Mouse (Mus musculus) hindbrain, embryonic 15.5 days (tissue): ENCODE measurements at regions not wholly inside any gene's neighbourhood (a gene's known extent, or its start where the extent isn't known, plus 50 kb on each side); places are given as distances from the start of the nearest gene placed in this dataset.
A peak's percentile ranks its signal among the peaks of the same experiment; 100 is the strongest.

Source experiments
- ATAC-seq: fragments of 200-750 bp; cut with Nextera tagmentation; 2 replicates; pipeline ENCODE4 v1.8.0; 2017; ENCODE audit warnings: low read depth, moderate number of reproducible peaks, moderate TSS enrichment; ENCODE audit not compliant: low FRiP score
- H3K27ac ChIP-seq: fragments of 300-500 bp; sonication (generic); replicated peaks from 2 replicates; pipeline ENCODE4 v1.5.1; 2015; ENCODE audit warnings: mild to moderate bottlenecking, inconsistent platforms
- H3K27me3 ChIP-seq: fragments of 300-500 bp; sonication (generic); 2 replicates; pipeline ENCODE4 v1.6.1; 2015; ENCODE audit warnings: control low read depth, inconsistent platforms
- H3K36me3 ChIP-seq: fragments of 300-500 bp; sonication (generic); 2 replicates; pipeline ENCODE4 v1.6.1; 2015; ENCODE audit warnings: control low read depth, inconsistent platforms
- H3K4me1 ChIP-seq: fragments of 300-500 bp; sonication (generic); replicated peaks from 2 replicates; pipeline ENCODE4 v1.6.1; 2015; ENCODE audit warnings: control low read depth, inconsistent platforms
- H3K4me2 ChIP-seq: fragments of 300-500 bp; sonication (generic); 2 replicates; pipeline ENCODE4 v1.6.1; 2015; ENCODE audit warnings: moderate library complexity, mild to moderate bottlenecking, inconsistent platforms
- H3K4me3 ChIP-seq: fragments of 300-500 bp; sonication (generic); 2 replicates; pipeline ENCODE4 v1.5.1; 2015; ENCODE audit warnings: mild to moderate bottlenecking, inconsistent platforms
- H3K9ac ChIP-seq: fragments of 300-500 bp; sonication (generic); 2 replicates; pipeline ENCODE4 v1.6.1; 2015; ENCODE audit warnings: inconsistent platforms
- H3K9me3 ChIP-seq: fragments of 300-500 bp; sonication (generic); 2 replicates; pipeline ENCODE4 v1.6.1; 2016; ENCODE audit warnings: control low read depth, inconsistent platforms
- WGBS: fragments of 180-500 bp; shearing (Covaris S2); methylation state at CpG from one replicate; pipeline ENCODE4 v1.1.7; 2015; 5-methylcytosine and 5-hydroxymethylcytosine counted together

- H3K4me2 ChIP-seq = no peak overlapping the region
- ATAC-seq = 0 out of 2 replicates have a peak, but pooled peaks have one; percentile 19
These were observed 210.6 kb downstream of the Csnka2ip start for GRCm38 (mm10) chr16:64391440-64392197.

GRCm38 (mm10) chr16:64368608-64369399, 233.4 kb downstream of the Csnka2ip start:
- no peak overlapping the region for H3K4me2 ChIP-seq
- no peaks in the 10 kb centered on the region for H3K4me1 ChIP-seq
- 85% methylated on average over 13 of the region's 13 CpGs for WGBS
- no peak overlapping the region for H3K4me3 ChIP-seq
- no peaks in the 10 kb centered on the region for H3K9me3 ChIP-seq
- no peaks in the 10 kb centered on the region for H3K36me3 ChIP-seq
- H3K27ac ChIP-seq = no peak overlapping the region
- H3K27me3 ChIP-seq = no peaks in the 10 kb centered on the region
- no peak overlapping the region for H3K9ac ChIP-seq
- ATAC-seq = no peak

More at GRCm38 (mm10) chr16:64391440-64392197, 210.6 kb downstream of the Csnka2ip start:
- 48% methylated on average over 8 of the region's 8 CpGs for WGBS
- Histone ChIP-seq H3K27ac (no peak overlapping the region), H3K9ac (no peak overlapping the region), H3K4me1 (peaks cover 5% of the 10 kb centered on the region), H3K27me3 (no peaks in the 10 kb centered on the region), H3K9me3 (no peaks in the 10 kb centered on the region), H3K36me3 (no peaks in the 10 kb centered on the region), H3K4me3 (no peak overlapping the region)

- no peak for ATAC-seq
- 65% methylated on average over 10 of the region's 10 CpGs for WGBS
- no peak overlapping the region for H3K4me2 ChIP-seq
- H3K9ac ChIP-seq = no peak overlapping the region
- H3K27me3 ChIP-seq = no peaks in the 10 kb centered on the region
- no peak overlapping the region for H3K27ac ChIP-seq
- no peaks in the 10 kb centered on the region for H3K36me3 ChIP-seq
- H3K4me1 ChIP-seq = no peaks in the 10 kb centered on the region
- H3K9me3 ChIP-seq = no peaks in the 10 kb centered on the region
- no peak overlapping the region for H3K4me3 ChIP-seq
These were observed 254.3 kb downstream of the Csnka2ip start for GRCm38 (mm10) chr16:64347940-64348339.

- WGBS = 56% methylated on average over 1 of the region's 1 CpGs
- no peak overlapping the region for H3K27ac ChIP-seq
These were observed 269.2 kb downstream of the Csnka2ip start for GRCm38 (mm10) chr16:64332887-64333455.

DNA sequence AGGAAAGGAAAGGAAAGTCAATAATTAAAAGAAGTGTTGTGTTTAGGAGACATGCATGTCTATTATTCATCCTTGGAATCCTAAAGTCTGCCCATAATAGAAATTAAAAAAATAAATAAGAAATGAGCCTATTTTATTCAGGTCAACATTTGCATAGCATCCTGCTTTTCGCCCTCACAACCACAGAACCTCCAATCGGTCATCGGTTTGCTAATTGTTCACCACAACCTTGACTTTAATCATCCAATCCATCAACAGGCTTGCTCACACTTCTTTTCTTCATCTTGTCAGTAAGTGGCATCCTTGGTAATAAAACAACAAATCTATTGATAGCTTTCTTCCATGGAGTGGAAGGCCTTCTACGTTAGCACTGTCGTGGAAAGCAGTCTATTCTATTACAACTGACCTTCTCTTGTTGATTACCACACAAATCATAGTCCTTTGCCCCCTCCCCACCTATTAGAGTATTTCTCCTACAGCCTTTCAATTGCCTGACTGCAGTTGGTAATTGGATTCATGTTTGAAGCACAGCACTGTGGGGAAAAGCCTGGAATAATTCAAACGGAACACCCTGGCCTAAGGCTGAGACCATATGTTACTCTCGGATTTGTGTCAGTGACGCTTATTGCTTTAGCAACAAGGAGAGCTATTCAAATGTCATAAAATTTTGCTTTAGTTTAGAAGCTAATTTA, 269.9 kb downstream of the Csnka2ip start:
- Histone ChIP-seq H3K9me3 (no peaks in the 10 kb centered on the region), H3K9ac (no peak overlapping the region), H3K4me2 (no peak overlapping the region), H3K27ac (no peak overlapping the region), H3K27me3 (no peaks in the 10 kb centered on the region), H3K36me3 (no peaks in the 10 kb centered on the region), H3K4me3 (no peak overlapping the region), H3K4me1 (peaks cover 7% of the 10 kb centered on the region; the same call in 1 of the 2 replicates)
- peak; percentile 81 for ATAC-seq
- WGBS = 46% methylated on average over 8 of the region's 8 CpGs

More at GRCm38 (mm10) chr16:64332887-64333455, 269.2 kb downstream of the Csnka2ip start:
- no peaks in the 10 kb centered on the region for H3K9me3 ChIP-seq
- no peaks in the 10 kb centered on the region for H3K27me3 ChIP-seq
- H3K9ac ChIP-seq = no peak overlapping the region
- no peaks in the 10 kb centered on the region for H3K36me3 ChIP-seq
- peak; percentile 30; the same call in 1 of the 2 replicates for ATAC-seq
- H3K4me2 ChIP-seq = no peak overlapping the region
- peaks cover 7% of the 10 kb centered on the region; the same call in 1 of the 2 replicates for H3K4me1 ChIP-seq
- no peak overlapping the region for H3K4me3 ChIP-seq

- H3K9me3 ChIP-seq = no peaks in the 10 kb centered on the region
- H3K9ac ChIP-seq = no peak overlapping the region
- WGBS = 43% methylated on average over 11 of the region's 11 CpGs
- H3K36me3 ChIP-seq = no peaks in the 10 kb centered on the region
- H3K27me3 ChIP-seq = no peaks in the 10 kb centered on the region
- no peak for ATAC-seq
- 0 out of 2 replicates have a peak overlapping the region, but pooled peaks have one; percentile 14 for H3K27ac ChIP-seq
- H3K4me3 ChIP-seq = no peak overlapping the region
- H3K4me1 ChIP-seq = peaks cover 7% of the 10 kb centered on the region; the same call in 1 of the 2 replicates
- H3K4me2 ChIP-seq = peak overlapping the region; percentile 24
These were observed 272.7 kb downstream of the Csnka2ip start for GRCm38 (mm10) chr16:64329264-64330060.

- Histone ChIP-seq H3K9ac (no peak overlapping the region), H3K4me2 (no peak overlapping the region), H3K27ac (no peak overlapping the region), H3K9me3 (no peaks in the 10 kb centered on the region), H3K4me3 (no peak overlapping the region), H3K27me3 (no peaks in the 10 kb centered on the region), H3K4me1 (no peaks in the 10 kb centered on the region), H3K36me3 (no peaks in the 10 kb centered on the region)
- WGBS = 79% methylated on average over 4 of the region's 4 CpGs
- ATAC-seq = no peak
These were observed 283.3 kb downstream of the Csnka2ip start for GRCm38 (mm10) chr16:64318796-64319493.

GRCm38 (mm10) chr16:64316831-64317230, 285.4 kb downstream of the Csnka2ip start:
- Histone ChIP-seq H3K36me3 (no peaks in the 10 kb centered on the region), H3K4me3 (no peak overlapping the region), H3K27me3 (no peaks in the 10 kb centered on the region), H3K9ac (no peak overlapping the region), H3K27ac (no peak overlapping the region), H3K9me3 (no peaks in the 10 kb centered on the region), H3K4me2 (no peak overlapping the region), H3K4me1 (no peaks in the 10 kb centered on the region)
- ATAC-seq = no peak
- WGBS = 65% methylated on average over 1 of the region's 1 CpGs

DNA sequence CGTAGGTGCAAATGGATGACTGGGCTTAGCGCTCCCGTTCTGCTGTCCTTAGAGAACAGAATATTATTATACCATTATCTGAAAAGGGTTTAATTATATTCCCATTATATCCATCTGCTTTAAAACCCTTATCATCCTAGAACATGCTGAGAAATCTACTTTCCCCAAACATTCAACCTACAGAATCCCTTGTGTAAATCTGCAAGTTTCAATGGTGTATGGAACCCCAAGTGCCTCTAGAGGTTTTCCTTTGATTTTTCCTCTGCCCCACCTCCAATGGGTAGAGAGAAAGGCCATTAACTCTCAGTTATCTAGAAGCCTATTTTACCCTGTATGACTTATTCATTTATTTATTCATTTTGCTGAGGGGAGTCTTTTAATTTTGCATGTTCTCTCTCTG, 308.7 kb downstream of the Csnka2ip start:
- WGBS = 68% methylated on average over 3 of the region's 3 CpGs
- ATAC-seq = no peak
- H3K4me3 ChIP-seq = no peak overlapping the region

DNA sequence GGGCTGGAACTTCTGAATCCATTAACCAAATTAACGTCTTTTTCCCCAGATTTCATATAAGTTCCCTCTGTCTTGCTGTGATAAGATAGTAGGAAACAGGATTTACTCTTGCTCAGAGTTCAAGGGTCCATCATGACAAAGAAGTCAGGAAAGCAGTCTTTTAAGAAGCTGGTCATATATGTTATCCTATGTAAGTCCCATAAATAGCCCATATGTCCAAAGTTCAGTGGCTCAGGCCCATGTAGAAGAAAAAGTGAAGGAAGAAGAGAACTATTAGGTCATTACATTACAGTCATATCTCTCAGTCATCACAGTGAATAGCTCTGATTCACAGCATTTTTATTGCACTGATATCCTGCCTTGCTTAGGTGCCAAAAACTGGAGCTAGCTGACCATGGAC, 316.9 kb downstream of the Csnka2ip start:
- no peaks in the 10 kb centered on the region for H3K36me3 ChIP-seq
- H3K4me2 ChIP-seq = no peak overlapping the region
- no peak for ATAC-seq
- H3K4me3 ChIP-seq = no peak overlapping the region
- WGBS = 92% methylated on average over 1 of the region's 1 CpGs
- H3K9ac ChIP-seq = no peak overlapping the region
- H3K27ac ChIP-seq = no peak overlapping the region
- H3K4me1 ChIP-seq = no peaks in the 10 kb centered on the region
- no peaks in the 10 kb centered on the region for H3K9me3 ChIP-seq
- H3K27me3 ChIP-seq = no peaks in the 10 kb centered on the region

More for the DNA sequence above, 308.7 kb downstream of the Csnka2ip start:
- Histone ChIP-seq H3K27me3 (no peaks in the 10 kb centered on the region), H3K27ac (no peak overlapping the region), H3K36me3 (no peaks in the 10 kb centered on the region), H3K4me2 (no peak overlapping the region), H3K9me3 (no peaks in the 10 kb centered on the region), H3K4me1 (no peaks in the 10 kb centered on the region), H3K9ac (no peak overlapping the region)
